9 mouse cellular contexts compared by ENCODE assay signal in genomic region chr2:164857842-164858553, GRCm38 (mm10). TPM values are rescaled to one million over a fixed set of nuclear protein-coding genes. Genes with fewer than 3 reads are reported as not detected.
DNase-seq lines count a peak whose midpoint lies in the region; ATAC-seq and TF ChIP-seq lines count a peak whose summit lies in the region.
"Had no signal": no experiment of that assay in that cellular context is flagged by ENCODE, and none has a peak within 500 bp of the region (broad histone marks: within the 10 kb centered on the region; RNA-seq: fewer than 3 reads in every experiment).

No protein-coding gene starts in this region.

- TF ChIP-seq CTCF in gastrocnemius, adult 2 months (IDR thresholded peaks at IDR 0.05) = no peak
- no peak for TF ChIP-seq CTCF in ES-Bruce4 (IDR thresholded peaks at IDR 0.05; ENCODE audit: low read depth, low read length)
- no peak for TF ChIP-seq CTCF in heart, postnatal 0 days (IDR thresholded peaks at IDR 0.05; ENCODE audit: low read depth)

- ATAC-seq in heart, postnatal 0 days (ENCODE audit: insufficient read depth, low read depth) = no peak
- no peak for ATAC-seq in inflammation-experienced regulatory T-cells, adult 6 months

- peak; percentile 6; the same call in 1 of the 2 replicates for TF ChIP-seq EP300 in ES-Bruce4 (IDR thresholded peaks at IDR 0.05; ENCODE audit: insufficient read depth, low read depth, low read length)
- no peak for TF ChIP-seq EP300 in heart, postnatal 0 days (IDR thresholded peaks at IDR 0.05; ENCODE audit: low read depth)

- peak overlapping the region; percentile 69 for H3K9ac ChIP-seq in ES-Bruce4 (ENCODE audit: low read depth, poor library complexity, severe bottlenecking)
- H3K9ac ChIP-seq in heart, postnatal 0 days (replicated peaks; ENCODE audit: low read depth, low read length) = no peak overlapping the region

- H3K9me3 ChIP-seq in ES-Bruce4 (replicated peaks; ENCODE audit: control insufficient read depth, insufficient read depth, low read length, poor library complexity, severe bottlenecking) = no peaks in the 10 kb centered on the region
- no peaks in the 10 kb centered on the region for H3K9me3 ChIP-seq in heart, postnatal 0 days (replicated peaks; ENCODE audit: control insufficient read depth, low read length)

- TF ChIP-seq POLR2A in ES-Bruce4 (IDR thresholded peaks at IDR 0.05; ENCODE audit: insufficient read depth, low read length) = no peak

- intact Hi-C loops in gastrocnemius, adult 2 months (cut with DNase I) = no loop called here

- H3K4me3 ChIP-seq in gastrocnemius, adult 2 months = peak overlapping the region; percentile 83
- peak overlapping the region; percentile 69 for H3K4me3 ChIP-seq in ES-Bruce4 (ENCODE audit: low read depth, low read length)
- H3K4me3 ChIP-seq in heart, postnatal 0 days (ENCODE audit: low read depth, low read length) = peak overlapping the region; percentile 55

- peak; percentile 19 for DNase-seq in gastrocnemius, adult 2 months
- DNase-seq in gastrocnemius, adult 8-10 months (ENCODE audit: low spot score in 2 of 2) = no peak
- no peak for DNase-seq in heart, postnatal 0 days (ENCODE audit: low spot score)
- DNase-seq in mesoderm, embryonic 11.5 days (ENCODE audit: low read depth, low spot score) = peak; percentile 37
- DNase-seq in ovary, postnatal 36 days (ENCODE audit: low spot score) = no peak
- no peak for DNase-seq in right cerebral cortex, postnatal 4 days

- H3K27me3 ChIP-seq in ES-Bruce4 (ENCODE audit: control insufficient read depth, insufficient read depth, low read length, poor library complexity, severe bottlenecking) = no peaks in the 10 kb centered on the region
- peaks cover 47% of the 10 kb centered on the region; the same call in 1 of the 2 replicates for H3K27me3 ChIP-seq in heart, postnatal 0 days (ENCODE audit: control insufficient read depth, insufficient read depth, low read length)

- H3K27ac ChIP-seq in gastrocnemius, adult 2 months = peak overlapping the region; percentile 80
- peak overlapping the region; percentile 81 for H3K27ac ChIP-seq in ES-Bruce4 (ENCODE audit: insufficient read depth, low read length)
- H3K27ac ChIP-seq in heart, postnatal 0 days (ENCODE audit: low read depth) = no peak overlapping the region

- peaks cover 10% of the 10 kb centered on the region for H3K36me3 ChIP-seq in ES-Bruce4 (ENCODE audit: control insufficient read depth, insufficient read depth, low read length, poor library complexity, severe bottlenecking)
- H3K36me3 ChIP-seq in heart, postnatal 0 days (replicated peaks; ENCODE audit: control insufficient read depth, insufficient read depth, low read length) = no peaks in the 10 kb centered on the region

- H3K4me1 ChIP-seq in ES-Bruce4 (ENCODE audit: control insufficient read depth, insufficient read depth, low read length) = no peaks in the 10 kb centered on the region
- peaks cover 23% of the 10 kb centered on the region for H3K4me1 ChIP-seq in heart, postnatal 0 days (ENCODE audit: control insufficient read depth, insufficient read depth)

- H3K4me2 ChIP-seq in heart, postnatal 0 days (ENCODE audit: low read depth, low read length) = peak overlapping the region; percentile 96

- 17% methylated on average over 19 of the region's 19 CpGs for WGBS in heart, postnatal 0 days

RNA-seq across cellular contexts. Expression of gene Pltp, which starts 0.5 kb away (rescaled TPM):
- total RNA-seq in gastrocnemius, adult 2 months (2021) = 10 to 100 TPM; 11.4 to 20.1 TPM
- total RNA-seq in gastrocnemius, adult 8-10 months (2022) = 10 to 100 TPM in 2 of 4 experiments, 1 to 10 TPM in 2; 8.0 to 19.5 (median 11.9) TPM
- 52.4 and 55.9 TPM in 2 replicates for polyA plus RNA-seq in ES-Bruce4 (2011; ENCODE audit: insufficient read depth, insufficient read length, low read depth, missing spikeins)
- 7.7 and 10.4 TPM in 2 replicates for total RNA-seq in heart, postnatal 0 days (2014; rRNA removed; ENCODE audit: low replicate concordance)
- polyA plus RNA-seq in heart, postnatal 0 days (2015; fragmentation: Nextera tagmentation; extraction: Ambion mirVana) = 8.3 and 8.6 TPM in 2 replicates
- polyA plus RNA-seq in inflammation-experienced regulatory T-cells, adult 6 months (2017; shearing (Covaris generic)) = 1 to 10 TPM in 2 of 3 experiments, under 1 TPM in 1; 0.50 to 3.0 (median 1.3) TPM

RNA-seq across cellular contexts. Expression of gene Pcif1, which starts 21.1 kb away (rescaled TPM):
- total RNA-seq in gastrocnemius, adult 2 months (2021) = 10 to 100 TPM; 25.6 TPM
- total RNA-seq in gastrocnemius, adult 8-10 months (2022) = 10 to 100 TPM; 24.1 to 31.0 (median 27.2) TPM
- polyA plus RNA-seq in ES-Bruce4 (2011; ENCODE audit: insufficient read depth, insufficient read length, low read depth, missing spikeins) = 30.2 and 30.9 TPM in 2 replicates
- 51.8 and 63.6 TPM in 2 replicates for total RNA-seq in heart, postnatal 0 days (2014; rRNA removed; ENCODE audit: low replicate concordance)
- polyA plus RNA-seq in heart, postnatal 0 days (2015; fragmentation: Nextera tagmentation; extraction: Ambion mirVana) = 50.6 and 54.2 TPM in 2 replicates
- 100 to 1,000 TPM; 110 to 126 (median 112) TPM for polyA plus RNA-seq in inflammation-experienced regulatory T-cells, adult 6 months (2017; shearing (Covaris generic))

RNA-seq across cellular contexts. Expression of gene Neurl2, which starts 24.7 kb away (rescaled TPM):
- 10 to 100 TPM; 31.1 to 37.0 TPM for total RNA-seq in gastrocnemius, adult 2 months (2021)
- total RNA-seq in gastrocnemius, adult 8-10 months (2022) = 10 to 100 TPM; 39.0 to 44.4 (median 39.5) TPM
- 2.2 and 2.8 TPM in 2 replicates for polyA plus RNA-seq in ES-Bruce4 (2011; ENCODE audit: insufficient read depth, insufficient read length, low read depth, missing spikeins)
- 57.1 and 103 TPM in 2 replicates for total RNA-seq in heart, postnatal 0 days (2014; rRNA removed; ENCODE audit: low replicate concordance)
- 68.4 and 76.5 TPM in 2 replicates for polyA plus RNA-seq in heart, postnatal 0 days (2015; fragmentation: Nextera tagmentation; extraction: Ambion mirVana)
- polyA plus RNA-seq in inflammation-experienced regulatory T-cells, adult 6 months (2017; shearing (Covaris generic)) = 1 to 10 TPM; 1.0 to 2.7 (median 1.1) TPM

RNA-seq across cellular contexts. Expression of gene Ctsa, which starts 25.3 kb away (rescaled TPM):
- 10 to 100 TPM; 50.2 to 58.1 TPM for total RNA-seq in gastrocnemius, adult 2 months (2021)
- 10 to 100 TPM; 51.1 to 55.7 (median 52.7) TPM for total RNA-seq in gastrocnemius, adult 8-10 months (2022)
- polyA plus RNA-seq in ES-Bruce4 (2011; ENCODE audit: insufficient read depth, insufficient read length, low read depth, missing spikeins) = 75.3 and 83.4 TPM in 2 replicates
- 259 and 263 TPM in 2 replicates for total RNA-seq in heart, postnatal 0 days (2014; rRNA removed; ENCODE audit: low replicate concordance)
- 133 and 134 TPM in 2 replicates for polyA plus RNA-seq in heart, postnatal 0 days (2015; fragmentation: Nextera tagmentation; extraction: Ambion mirVana)
- 100 to 1,000 TPM; 206 to 247 (median 207) TPM for polyA plus RNA-seq in inflammation-experienced regulatory T-cells, adult 6 months (2017; shearing (Covaris generic))

RNA-seq across cellular contexts. Expression of gene Spata25, which starts 29.7 kb away (rescaled TPM):
- total RNA-seq in gastrocnemius, adult 2 months (2021) = under 1 TPM in 1 of 2 experiments, not detected in 1; 0.84 TPM
- total RNA-seq in gastrocnemius, adult 8-10 months (2022) = not detected
- polyA plus RNA-seq in ES-Bruce4 (2011; ENCODE audit: insufficient read depth, insufficient read length, low read depth, missing spikeins) = not detected in 2 replicates
- total RNA-seq in heart, postnatal 0 days (2014; rRNA removed; ENCODE audit: low replicate concordance) = not detected in 2 replicates
- not detected in 2 replicates for polyA plus RNA-seq in heart, postnatal 0 days (2015; fragmentation: Nextera tagmentation; extraction: Ambion mirVana)
- polyA plus RNA-seq in inflammation-experienced regulatory T-cells, adult 6 months (2017; shearing (Covaris generic)) = not detected
- polyA plus RNA-seq: erythroblast, embryonic 14.5 days had no signal

Comparison
In these comparisons a context has a peak if more than half of its experiments do, and no peak if none do; other contexts are left out.
1. DNase-seq: peak in gastrocnemius, adult 2 months (single experiment) and mesoderm, embryonic 11.5 days (single experiment); none in gastrocnemius, adult 8-10 months (0 of 2), heart, postnatal 0 days (single experiment), ovary, postnatal 36 days (single experiment) and right cerebral cortex, postnatal 4 days (single experiment).
2. Peak in every context shown above with its lines, with median percentiles within 50 percentile points of each other: H3K4me3 ChIP-seq.